Mouse (Mus musculus) stomach, postnatal 0 days (tissue): ENCODE results near the gene Ift172.

ENCODE experiments used
- CTCF ChIP-seq: IDR thresholded peaks from 2 replicates; pipeline ENCODE4 v1.5.1; 2016; ENCODE audit warnings: antibody characterized with exemption, low read depth, mild to moderate bottlenecking, moderate library complexity
- EP300 ChIP-seq: optimal IDR thresholded peaks from 2 replicates; pipeline ENCODE3; 2016; ENCODE audit warnings: antibody characterized with exemption

- no peak for TF ChIP-seq CTCF
- TF ChIP-seq EP300 = no peak
Observed at GRCm38 (mm10) chr5:31298486-31298885, 7.6 kb upstream of the Ift172 start.
